Mouse (Mus musculus) cerebellum, adult (tissue): ENCODE results near the gene Tgtp2.
"Not testable (repeated sequence)": the region's sequence is repeated elsewhere in the genome, so short reads cannot be mapped to it uniquely, and the experiment has no call there.

Experiments
- ATAC-seq: cut with Nextera tagmentation; 2 replicates; pipeline ENCODE4 v1.9.2; 2017; ENCODE audit warnings: mild to moderate bottlenecking, moderate library complexity, mixed read lengths; ENCODE audit not compliant: insufficient number of reproducible peaks, low FRiP score, low TSS enrichment

Tgtp2 gene

GRCm38 (mm10) chr11:49086858-49087361, 22.9 kb upstream of the Tgtp2 start:
- ATAC-seq = no peak

- no peak for ATAC-seq
These were observed 20.9 kb upstream of the Tgtp2 start for GRCm38 (mm10) chr11:49084875-49085274.

GRCm38 (mm10) chr11:49084385-49084784, 20.4 kb upstream of the Tgtp2 start:
- no peak for ATAC-seq

- no peak for ATAC-seq
These were observed 19.8 kb upstream of the Tgtp2 start for GRCm38 (mm10) chr11:49083808-49084207.

GRCm38 (mm10) chr11:49083146-49083545, 19.1 kb upstream of the Tgtp2 start:
- ATAC-seq = no peak

GRCm38 (mm10) chr11:49081886-49082285, 17.9 kb upstream of the Tgtp2 start:
- no peak for ATAC-seq

GRCm38 (mm10) chr11:49081356-49081755, 17.4 kb upstream of the Tgtp2 start:
- ATAC-seq = no peak

GRCm38 (mm10) chr11:49080636-49081035, 16.6 kb upstream of the Tgtp2 start:
- no peak for ATAC-seq

- no peak for ATAC-seq
These were observed 14.7 kb upstream of the Tgtp2 start for GRCm38 (mm10) chr11:49078719-49079118.

GRCm38 (mm10) chr11:49077012-49077411, 13.0 kb upstream of the Tgtp2 start:
- ATAC-seq = no peak

GRCm38 (mm10) chr11:49076001-49076757, 12.2 kb upstream of the Tgtp2 start, which contains the start of gene Ifi47:
Gene Ifi47 (plus strand): TSS chr11:49076587.
- ATAC-seq = not testable (repeated sequence)

- no peak for ATAC-seq
These were observed 4.4 kb upstream of the Tgtp2 start for GRCm38 (mm10) chr11:49068358-49068757.

GRCm38 (mm10) chr11:49061865-49062264, 2.1 kb downstream of the Tgtp2 start:
- not testable (repeated sequence) for ATAC-seq

GRCm38 (mm10) chr11:49060061-49060460, 3.9 kb downstream of the Tgtp2 start:
- not testable (repeated sequence) for ATAC-seq

GRCm38 (mm10) chr11:49051894-49052293, 12.1 kb downstream of the Tgtp2 start:
- ATAC-seq = not testable (repeated sequence)

GRCm38 (mm10) chr11:49051093-49051891, 12.7 kb downstream of the Tgtp2 start, which contains the start of gene 9930111J21Rik2:
Gene 9930111J21Rik2 (minus strand): TSS chr11:49051242.
- ATAC-seq = not testable (repeated sequence)

GRCm38 (mm10) chr11:49050064-49050463, 13.9 kb downstream of the Tgtp2 start:
- ATAC-seq = not testable (repeated sequence)

- ATAC-seq = not testable (repeated sequence)
These were observed 51.9 kb downstream of the Tgtp2 start for GRCm38 (mm10) chr11:49012074-49012473.
